Mouse (Mus musculus) large intestine, adult 2 months (tissue): Measurements from ENCODE around the gene Phldb1. TPM values are rescaled to one million over a fixed set of nuclear protein-coding genes. Genes with fewer than 3 reads are reported as not detected.

Experiments used
- polyA plus RNA-seq: library from polyadenylated mRNA; depleted of rRNA; stranded (reverse); fragments of >200 nt; gene quantifications from 2 replicates; pipeline ENCODE4 v1.2.3, GENCODE M21; 2012; rRNA removed

Gene Phldb1
- polyA plus RNA-seq, 1 experiment: 33.9 TPM

Other genes with a start within 250 kb of the Phldb1 start
- gene Cxcr5, start 173.3 kb downstream of the Phldb1 start, polyA plus RNA-seq: 8.9 and 10.7 TPM in 2 replicates
- 10.8 and 17.3 TPM in 2 replicates for gene Ddx6, start 130.3 kb downstream of the Phldb1 start, polyA plus RNA-seq
- 24.4 and 96.0 TPM in 2 replicates for gene Treh, start 62.0 kb downstream of the Phldb1 start, polyA plus RNA-seq
- gene Arcn1, start 32.6 kb upstream of the Phldb1 start, polyA plus RNA-seq: 57.8 and 73.6 TPM in 2 replicates
- gene Ift46, start 32.7 kb upstream of the Phldb1 start, polyA plus RNA-seq: 34.8 and 43.1 TPM in 2 replicates
- gene Tmem25, start 64.1 kb upstream of the Phldb1 start, polyA plus RNA-seq: 8.2 TPM in 2 replicates
- gene Ttc36, start 67.9 kb upstream of the Phldb1 start, polyA plus RNA-seq: 6.9 and 11.8 TPM in 2 replicates
- 4.9 and 13.6 TPM in 2 replicates for gene Kmt2a, start 146.1 kb upstream of the Phldb1 start, polyA plus RNA-seq
- gene Atp5l, start 185.5 kb upstream of the Phldb1 start, polyA plus RNA-seq: 453 and 486 TPM in 2 replicates
- 10.3 and 15.9 TPM in 2 replicates for gene Ube4a, start 230.4 kb upstream of the Phldb1 start, polyA plus RNA-seq
- 9.3 and 9.5 TPM in 2 replicates for gene Cd3g, start 245.2 kb upstream of the Phldb1 start, polyA plus RNA-seq
- gene Cd3d, start 246.6 kb upstream of the Phldb1 start, polyA plus RNA-seq: 4.8 and 5.3 TPM in 2 replicates